Mouse (Mus musculus): ENCODE results near the gene 2210408I21Rik.

GRCm38 (mm10) chr13:77140890-77141289 lies 5.5 kb downstream of the 2210408I21Rik start:
- TF ChIP-seq GATA1 (IDR thresholded peaks at IDR 0.05; ENCODE audit: borderline replicate concordance, low read length) (no peak), FLI1 (IDR thresholded peaks at IDR 0.05; ENCODE audit: low read length) (no peak)
